Mouse (Mus musculus) liver, postnatal 0 days (tissue): ENCODE data around the gene Fam149a.

Experiments used
- CTCF ChIP-seq: sonication (generic); IDR thresholded peaks from 2 replicates; pipeline ENCODE4 v1.5.1; 2016; ENCODE audit warnings: antibody characterized with exemption, low read depth
- EP300 ChIP-seq: IDR thresholded peaks from 2 replicates; pipeline ENCODE4 v1.6.1; 2016; ENCODE audit warnings: antibody characterized with exemption, low read depth, mild to moderate bottlenecking

DNA sequence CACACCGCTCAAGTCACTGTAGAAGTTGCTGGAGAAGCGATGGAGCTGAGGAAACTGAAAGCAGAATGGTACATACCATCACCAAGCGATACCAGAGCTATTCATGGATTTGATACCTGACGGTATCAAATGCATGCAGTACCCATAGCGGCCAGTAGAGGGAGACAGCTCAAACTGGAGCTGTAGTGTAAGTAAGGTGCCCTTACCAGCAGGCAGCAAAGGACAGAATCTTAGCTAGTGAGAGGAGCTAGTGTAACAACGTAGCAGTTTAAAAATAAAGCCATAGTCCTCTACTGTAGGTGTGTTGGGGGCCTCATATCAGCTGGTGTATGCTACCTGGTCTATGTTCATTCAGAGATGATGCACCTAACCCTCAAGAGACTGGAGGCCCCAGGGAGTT, 37.1 kb downstream of the Fam149a start:
- TF ChIP-seq EP300: no peak
- peak; percentile 98 for TF ChIP-seq CTCF
